Mouse (Mus musculus) lung, postnatal 4 days (tissue): ENCODE results near the gene Rps6ka4.

Source experiments
- DNase-seq, 2 experiments: peaks; one replicate each; pipeline ENCODE4 v3.0.0; 2021

The Rps6ka4 gene

GRCm38 (mm10) chr19:6851497-6851896, 11.1 kb upstream of the Rps6ka4 start:
- DNase-seq: no peak

- peak in 1 of 2 experiments; percentile 21 for DNase-seq
Measured at GRCm38 (mm10) chr19:6849506-6850068, 9.2 kb upstream of the Rps6ka4 start.

- DNase-seq: peak in 1 of 2 experiments; percentile 27
Measured at GRCm38 (mm10) chr19:6847841-6848517, 7.5 kb upstream of the Rps6ka4 start.

GRCm38 (mm10) chr19:6846050-6846449, 5.6 kb upstream of the Rps6ka4 start:
- peak in 1 of 2 experiments; percentile 13 for DNase-seq

GRCm38 (mm10) chr19:6842353-6842752, 1.9 kb upstream of the Rps6ka4 start:
- no peak for DNase-seq

- no peak for DNase-seq
Measured at GRCm38 (mm10) chr19:6841292-6841597, 809 bp upstream of the Rps6ka4 start.

GRCm38 (mm10) chr19:6839615-6840474, 591 bp downstream of the Rps6ka4 start:
- peak; percentile 43 to 54 for DNase-seq

GRCm38 (mm10) chr19:6832363-6832762, 8.1 kb downstream of the Rps6ka4 start:
- DNase-seq: no peak

GRCm38 (mm10) chr19:6831331-6831730, 9.1 kb downstream of the Rps6ka4 start:
- no peak for DNase-seq

- no peak for DNase-seq
Measured at GRCm38 (mm10) chr19:6830556-6831316, 9.7 kb downstream of the Rps6ka4 start.

GRCm38 (mm10) chr19:6829870-6830555, 10.4 kb downstream of the Rps6ka4 start:
- DNase-seq: peak; percentile 60 to 74

- DNase-seq: no peak
Measured at GRCm38 (mm10) chr19:6829069-6829468, 11.4 kb downstream of the Rps6ka4 start.

- no peak for DNase-seq
Measured at GRCm38 (mm10) chr19:6826601-6827000, 13.8 kb downstream of the Rps6ka4 start.

- DNase-seq: no peak
Measured at GRCm38 (mm10) chr19:6825384-6825783, 15.1 kb downstream of the Rps6ka4 start.

GRCm38 (mm10) chr19:6820538-6821195, 19.8 kb downstream of the Rps6ka4 start:
- DNase-seq: no peak

- DNase-seq: no peak
Measured at GRCm38 (mm10) chr19:6819143-6819827, 21.2 kb downstream of the Rps6ka4 start.

- no peak for DNase-seq
Measured at GRCm38 (mm10) chr19:6814958-6815357, 25.5 kb downstream of the Rps6ka4 start.

- no peak for DNase-seq
Measured at GRCm38 (mm10) chr19:6814366-6814765, 26.1 kb downstream of the Rps6ka4 start.
